Mouse (Mus musculus) G1E (cell line): ENCODE data around the gene Cygb.

Experiments
- CTCF ChIP-seq: IDR thresholded peaks from 2 replicates; pipeline ENCODE4 v1.5.1; 2012; ENCODE audit warnings: low read depth, low read length, inconsistent platforms, mixed read lengths
- GATA2 ChIP-seq: IDR thresholded peaks from 2 replicates; pipeline ENCODE4 v1.6.1; 2012; ENCODE audit warnings: low read depth, low read length, inconsistent platforms, borderline replicate concordance

DNA sequence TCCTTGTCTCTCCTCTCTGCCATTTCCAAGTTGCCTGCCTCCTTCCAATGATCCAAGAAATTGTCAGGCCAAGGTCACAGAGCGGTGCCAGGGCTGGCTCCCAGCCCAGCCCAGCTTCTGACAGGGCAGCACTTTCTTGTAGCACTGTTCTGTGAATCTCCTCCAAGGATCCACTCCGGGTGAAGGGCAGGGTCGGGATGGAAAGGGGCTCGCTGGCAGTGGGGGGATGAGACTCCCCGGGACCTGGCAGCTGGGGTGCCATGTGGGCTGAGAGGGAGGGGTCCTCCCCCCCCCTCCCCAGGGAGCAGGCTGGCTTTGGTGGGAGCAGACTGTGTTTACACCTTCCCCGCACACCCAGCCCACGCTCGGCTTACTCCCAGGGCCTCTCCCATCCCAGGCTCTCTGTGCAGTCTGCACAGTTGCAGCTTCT lies 7.8 kb upstream of the Cygb start:
- TF ChIP-seq CTCF (no peak), GATA2 (no peak)
